Mouse (Mus musculus): Measurements from ENCODE around the gene Robo4. TPM values are rescaled to one million over a fixed set of nuclear protein-coding genes. Genes with fewer than 3 reads are reported as not detected.

Gene Robo4
- polyA plus RNA-seq, 1 experiment = 10.5 TPM

DNA sequence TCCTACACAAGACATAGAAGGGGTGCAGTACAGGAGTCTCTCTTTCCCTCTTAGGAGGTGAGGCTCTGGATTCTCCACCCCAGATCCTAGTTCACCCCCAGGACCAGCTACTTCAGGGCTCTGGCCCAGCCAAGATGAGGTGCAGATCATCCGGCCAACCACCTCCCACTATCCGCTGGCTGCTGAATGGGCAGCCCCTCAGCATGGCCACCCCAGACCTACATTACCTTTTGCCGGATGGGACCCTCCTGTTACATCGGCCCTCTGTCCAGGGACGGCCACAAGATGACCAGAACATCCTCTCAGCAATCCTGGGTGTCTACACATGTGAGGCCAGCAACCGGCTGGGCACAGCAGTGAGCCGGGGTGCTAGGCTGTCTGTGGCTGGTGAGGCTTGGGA is 804 bp downstream of the Robo4 start:
- DNase-seq (ENCODE audit: low spot score) = no peak

DNA sequence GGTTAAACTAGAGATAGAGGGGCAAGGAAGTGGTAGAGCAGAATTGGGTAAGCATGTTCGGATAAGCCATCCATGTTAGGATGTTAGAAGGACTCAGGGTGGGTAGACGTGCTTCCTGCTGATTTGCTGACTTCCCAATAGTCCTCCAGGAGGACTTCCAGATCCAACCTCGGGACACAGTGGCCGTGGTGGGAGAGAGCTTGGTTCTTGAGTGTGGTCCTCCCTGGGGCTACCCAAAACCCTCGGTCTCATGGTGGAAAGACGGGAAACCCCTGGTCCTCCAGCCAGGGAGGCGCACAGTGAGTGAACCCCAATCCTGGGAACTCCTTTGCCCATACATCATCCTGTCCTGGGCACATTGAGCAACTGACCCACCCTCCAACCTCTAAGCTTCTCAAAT is 1.3 kb downstream of the Robo4 start:
- DNase-seq (ENCODE audit: low spot score) = no peak

DNA sequence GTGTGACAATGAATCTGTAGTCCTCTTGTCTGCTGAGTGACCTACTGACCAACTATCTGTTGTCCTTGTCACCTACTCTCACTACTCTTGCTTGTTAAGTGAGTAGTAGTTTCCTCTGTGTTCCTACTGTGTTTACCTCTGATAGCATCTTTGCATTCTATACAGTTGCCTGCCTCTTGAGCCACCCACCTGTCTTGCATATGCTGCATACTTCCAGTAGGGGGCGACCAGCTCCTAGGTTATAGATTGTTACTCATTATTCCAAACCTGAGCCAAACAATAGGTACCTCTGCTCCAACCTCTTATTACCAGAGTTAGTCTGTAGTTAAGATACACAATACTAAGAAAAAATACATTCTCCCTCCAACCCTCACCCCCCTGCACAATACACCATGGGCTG is 4.7 kb downstream of the Robo4 start:
- no peak for DNase-seq (ENCODE audit: low spot score)

DNA sequence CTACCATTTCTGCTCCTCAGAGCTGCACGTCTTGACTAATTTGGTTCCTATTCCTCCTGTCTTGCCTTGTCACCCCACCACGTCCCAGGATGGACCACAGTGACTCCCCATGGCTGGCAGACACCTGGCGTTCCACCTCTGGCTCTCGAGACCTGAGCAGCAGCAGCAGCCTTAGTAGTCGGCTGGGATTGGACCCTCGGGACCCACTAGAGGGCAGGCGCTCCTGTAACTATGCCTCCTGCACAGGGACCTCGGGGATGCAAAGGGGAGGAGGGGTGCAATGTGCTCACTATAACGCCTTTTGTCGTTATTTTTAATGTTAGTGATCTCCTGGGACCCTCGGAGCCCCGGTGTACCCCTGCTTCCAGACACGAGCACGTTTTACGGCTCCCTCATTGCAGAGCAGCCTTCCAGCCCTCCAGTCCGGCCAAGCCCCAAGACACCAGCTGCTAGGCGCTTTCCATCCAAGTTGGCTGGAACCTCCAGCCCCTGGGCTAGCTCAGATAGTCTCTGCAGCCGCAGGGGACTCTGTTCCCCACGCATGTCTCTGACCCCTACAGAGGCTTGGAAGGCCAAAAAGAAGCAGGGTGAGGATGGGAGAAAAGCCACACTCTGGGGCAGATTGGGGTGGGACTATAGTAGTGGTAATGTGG is 6.3 kb downstream of the Robo4 start:
- DNase-seq (ENCODE audit: low spot score) = no peak

DNA sequence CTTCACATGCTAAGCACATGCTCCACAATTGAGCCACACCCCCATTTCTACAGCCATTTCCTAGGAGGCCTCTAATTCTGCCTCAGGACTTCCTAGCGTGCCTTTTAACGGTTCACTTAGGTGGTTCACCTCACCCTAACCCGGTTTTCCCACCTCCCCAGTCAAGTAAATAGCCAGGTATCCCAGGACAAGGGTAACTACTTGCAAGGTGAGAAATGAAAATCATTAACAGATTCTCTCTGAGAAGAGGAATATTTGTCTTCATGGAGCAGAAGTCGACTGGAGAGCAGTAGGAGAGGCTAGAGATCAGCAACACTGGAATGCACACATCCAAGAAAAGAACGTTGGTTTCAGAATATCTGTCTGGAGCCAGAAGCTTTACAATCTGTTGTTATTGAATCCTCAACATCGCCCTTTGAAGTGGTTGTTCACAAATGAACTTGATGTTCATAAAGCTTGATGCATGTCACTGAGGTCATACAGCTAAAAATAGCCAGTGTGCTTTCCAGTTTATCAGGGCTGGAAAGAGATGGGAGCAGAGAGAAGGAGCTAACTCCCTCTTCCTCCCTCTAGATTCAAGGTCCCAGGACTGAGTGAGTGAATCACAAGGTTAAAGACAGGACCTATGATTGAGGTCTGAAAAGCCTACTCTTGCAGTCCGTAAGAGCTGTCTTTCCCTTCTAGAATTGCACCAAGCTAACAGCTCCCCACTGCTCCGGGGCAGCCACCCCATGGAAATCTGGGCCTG is 8.2 kb downstream of the Robo4 start:
- DNase-seq (ENCODE audit: low spot score) = no peak

DNA sequence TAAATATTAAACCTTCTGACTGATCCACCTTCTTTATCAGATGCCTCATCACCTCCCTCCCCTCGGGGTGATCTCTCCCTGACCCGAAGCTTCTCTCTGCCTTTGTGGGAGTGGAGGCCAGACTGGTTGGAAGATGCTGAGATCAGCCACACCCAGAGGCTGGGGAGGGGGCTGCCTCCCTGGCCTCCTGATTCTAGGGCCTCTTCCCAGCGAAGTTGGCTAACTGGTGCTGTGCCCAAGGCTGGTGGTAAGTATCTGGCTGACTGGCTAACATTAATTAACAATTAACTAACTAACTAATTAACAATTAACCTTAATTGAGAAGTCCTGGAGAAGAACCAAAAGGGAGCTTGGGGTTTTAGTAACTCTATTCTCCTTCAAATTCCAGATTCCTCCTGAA is 11.3 kb downstream of the Robo4 start:
- DNase-seq (ENCODE audit: low spot score) = no peak

DNA sequence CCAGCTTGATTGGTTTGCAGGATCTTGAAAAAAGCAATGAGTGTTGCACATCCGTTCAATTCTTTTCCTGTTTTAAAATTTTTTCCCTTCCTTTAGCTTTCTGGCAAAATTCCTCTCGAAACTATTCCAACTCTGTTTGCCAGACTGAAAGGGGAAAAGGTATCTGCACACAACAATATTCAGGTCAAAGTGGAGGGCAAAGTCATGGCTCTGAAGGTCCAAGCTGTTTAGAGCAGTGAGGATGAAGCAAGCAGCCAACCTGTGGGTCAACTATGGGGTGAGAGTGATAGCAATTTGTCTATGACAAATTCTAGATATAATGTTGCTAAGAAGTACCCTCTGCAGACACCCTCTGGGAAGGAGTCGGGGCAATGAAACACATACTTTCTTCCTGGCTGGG is 13.0 kb downstream of the Robo4 start:
- no peak for DNase-seq (ENCODE audit: low spot score)

DNA sequence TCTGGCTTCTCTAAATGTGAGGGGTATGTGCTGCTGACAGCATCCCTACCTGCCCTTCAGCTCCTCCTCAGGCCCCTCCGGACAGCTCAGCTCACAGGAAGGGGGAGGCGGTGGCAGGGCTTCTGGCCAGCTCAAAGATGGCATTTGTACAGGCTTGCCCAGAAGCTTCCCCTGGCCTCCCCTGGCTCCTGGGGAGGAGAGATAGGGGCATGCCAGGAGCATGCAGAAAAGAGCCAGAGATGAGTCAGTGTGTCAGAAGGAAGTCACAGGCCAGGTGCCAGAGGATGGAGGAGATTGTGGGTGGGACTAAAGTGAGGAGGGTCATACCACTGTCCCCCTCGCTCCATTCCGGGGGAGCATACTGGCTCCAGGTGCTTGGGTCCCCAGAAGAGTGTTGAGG is 17.1 kb downstream of the Robo4 start:
- DNase-seq (ENCODE audit: low spot score) = no peak

DNA sequence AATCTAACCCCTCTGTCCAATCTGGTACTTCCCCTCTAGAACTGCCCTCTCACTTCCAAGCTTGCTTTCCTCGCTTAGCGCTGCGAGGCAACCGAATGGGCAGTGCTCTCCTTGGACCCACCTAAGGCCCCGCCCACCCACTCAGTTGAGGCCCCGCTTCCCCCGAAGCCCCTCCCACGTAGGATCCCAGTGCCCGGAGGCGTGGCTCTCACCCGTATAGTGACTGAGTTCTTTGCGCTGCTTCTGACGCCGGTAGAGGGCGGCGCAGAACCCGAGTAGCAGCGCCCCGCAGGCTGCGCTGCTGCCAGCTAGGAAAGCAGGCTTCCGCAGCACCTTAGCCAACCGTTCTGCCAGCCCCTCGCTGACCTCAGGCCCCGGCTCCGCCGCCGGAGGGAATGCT is 19.0 kb downstream of the Robo4 start:
- peak; percentile 52 for DNase-seq (ENCODE audit: low spot score)

DNA sequence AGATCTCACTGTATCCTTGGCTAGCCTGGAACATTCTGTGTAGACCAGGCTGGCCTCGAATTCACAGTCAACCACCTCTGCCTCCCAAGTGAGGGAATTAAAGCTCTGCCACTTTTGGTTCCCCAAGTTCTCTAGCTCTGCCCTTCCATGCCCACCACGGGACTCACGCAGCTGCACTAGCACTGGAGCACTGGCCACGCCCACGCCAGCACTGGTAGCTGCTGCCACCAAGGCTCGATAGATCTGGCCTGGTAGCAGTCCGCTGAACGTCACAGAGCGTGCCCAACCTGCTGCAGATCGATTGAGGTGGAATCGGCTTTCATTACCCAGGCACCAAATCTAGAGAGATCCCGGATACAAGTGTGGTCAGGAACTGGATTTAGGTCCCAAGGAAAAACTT is 19.5 kb downstream of the Robo4 start:
- no peak for DNase-seq (ENCODE audit: low spot score)

DNA sequence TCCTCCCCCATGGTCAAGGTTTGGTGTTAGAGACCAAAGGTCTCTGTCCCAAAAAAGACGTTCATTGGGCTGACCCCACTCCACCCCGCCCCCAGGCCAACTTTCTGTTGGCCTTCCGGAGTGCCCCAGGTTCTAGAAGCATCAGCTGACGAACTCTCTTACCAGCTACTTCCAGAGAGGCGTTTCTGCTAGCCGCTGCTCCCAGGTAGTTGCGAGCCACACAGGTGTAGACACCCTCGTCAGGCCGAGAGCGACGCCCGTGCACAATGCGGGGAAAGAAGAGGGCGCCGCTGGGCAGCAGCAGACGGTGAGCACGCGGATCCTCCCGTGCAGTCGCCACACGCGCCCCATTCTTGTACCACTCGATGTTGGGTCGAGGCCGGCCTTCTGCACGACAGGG is 27.6 kb downstream of the Robo4 start:
- DNase-seq (ENCODE audit: low spot score) = no peak

DNA sequence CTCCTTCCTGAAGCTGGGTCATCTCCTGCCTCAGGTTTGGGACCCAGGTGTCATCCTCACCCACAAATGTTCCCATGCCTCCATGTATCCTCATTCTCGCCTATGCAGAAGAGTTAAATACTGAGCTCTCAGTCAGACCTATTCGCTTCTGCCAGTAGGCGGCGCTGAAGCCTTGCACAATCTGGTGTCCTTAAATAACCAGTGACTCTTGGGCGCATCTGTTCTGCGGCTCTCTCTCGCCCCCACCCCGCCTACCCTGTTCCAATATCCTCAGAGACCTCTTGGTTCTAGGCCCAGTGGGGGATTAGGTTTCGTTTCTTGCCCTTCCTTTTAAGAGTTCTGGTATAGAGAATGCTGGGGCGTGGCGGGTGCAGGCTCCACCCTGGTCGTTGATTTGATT is 28.9 kb downstream of the Robo4 start:
- DNase-seq (ENCODE audit: low spot score) = peak; percentile 72

DNA sequence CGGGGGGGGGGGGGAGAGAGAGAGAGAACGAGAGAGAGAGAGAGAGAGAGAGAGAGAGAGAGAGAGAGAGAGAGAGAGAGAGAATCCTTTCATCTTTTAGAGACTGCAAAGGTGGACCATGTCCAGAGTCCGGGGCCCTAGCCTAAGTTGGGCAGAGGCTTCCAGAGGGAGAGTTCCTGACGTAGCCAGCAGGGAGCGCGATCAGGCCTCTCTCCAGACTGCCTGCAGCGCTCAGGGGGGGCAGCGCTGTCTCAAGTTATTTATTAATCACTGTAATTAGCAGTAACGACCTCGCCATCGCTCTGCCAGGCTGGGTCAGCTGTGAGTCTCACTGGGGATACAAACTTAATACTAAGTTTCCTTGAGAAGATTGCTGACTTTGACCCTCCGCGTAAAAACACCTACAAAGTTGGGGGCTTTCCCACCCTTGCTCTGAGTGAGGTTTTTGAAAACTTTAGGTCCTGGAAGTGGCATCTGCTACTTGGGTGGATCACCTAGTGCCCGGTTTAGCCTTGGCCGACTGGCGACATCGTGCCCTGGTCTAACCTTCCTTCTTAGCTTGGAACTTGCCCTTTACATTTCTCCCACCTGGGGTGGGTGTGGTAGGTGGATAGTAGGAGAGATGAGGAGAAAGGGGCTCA is 30.4 kb downstream of the Robo4 start:
- no peak for DNase-seq (ENCODE audit: low spot score)

DNA sequence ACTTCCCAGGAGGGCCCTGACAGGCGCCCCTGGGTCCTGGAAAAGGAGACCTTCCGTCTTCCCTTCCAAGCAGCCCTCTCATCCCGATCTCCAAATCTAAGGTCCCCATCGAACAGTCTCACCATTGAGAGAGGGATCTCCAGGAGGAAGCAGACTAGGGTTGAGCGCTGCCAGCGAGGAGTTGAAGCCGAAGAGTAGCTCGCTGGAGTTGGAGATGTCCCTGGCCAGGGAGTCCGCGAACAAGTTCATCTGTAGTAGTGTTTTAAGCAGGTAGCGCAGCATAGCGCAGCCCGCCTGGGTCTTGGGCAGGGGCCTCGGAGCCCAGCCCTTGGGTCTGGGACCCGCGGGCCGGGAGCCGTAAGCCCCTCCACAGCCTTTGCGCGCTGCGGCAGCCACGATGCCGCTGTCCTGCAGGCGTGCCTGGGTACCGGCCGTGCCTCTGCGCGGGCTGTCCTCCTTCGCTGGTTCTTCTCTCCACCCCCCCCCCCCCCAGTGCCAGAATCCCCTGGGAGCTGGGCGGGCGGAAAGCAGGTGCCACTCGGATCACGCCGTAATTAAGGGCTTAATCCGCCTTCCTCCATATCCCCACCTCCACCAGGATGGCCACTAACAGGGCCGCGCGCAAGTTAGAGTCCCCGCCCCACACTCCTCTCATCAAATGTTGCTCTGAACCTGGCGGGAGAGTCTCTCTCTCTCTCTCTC is 31.2 kb downstream of the Robo4 start, which contains the start of gene Robo3:
Gene Robo3 (minus strand): TSS at position 527 of the 702 bp plus-strand sequence.
- no peak for DNase-seq (ENCODE audit: low spot score)

DNA sequence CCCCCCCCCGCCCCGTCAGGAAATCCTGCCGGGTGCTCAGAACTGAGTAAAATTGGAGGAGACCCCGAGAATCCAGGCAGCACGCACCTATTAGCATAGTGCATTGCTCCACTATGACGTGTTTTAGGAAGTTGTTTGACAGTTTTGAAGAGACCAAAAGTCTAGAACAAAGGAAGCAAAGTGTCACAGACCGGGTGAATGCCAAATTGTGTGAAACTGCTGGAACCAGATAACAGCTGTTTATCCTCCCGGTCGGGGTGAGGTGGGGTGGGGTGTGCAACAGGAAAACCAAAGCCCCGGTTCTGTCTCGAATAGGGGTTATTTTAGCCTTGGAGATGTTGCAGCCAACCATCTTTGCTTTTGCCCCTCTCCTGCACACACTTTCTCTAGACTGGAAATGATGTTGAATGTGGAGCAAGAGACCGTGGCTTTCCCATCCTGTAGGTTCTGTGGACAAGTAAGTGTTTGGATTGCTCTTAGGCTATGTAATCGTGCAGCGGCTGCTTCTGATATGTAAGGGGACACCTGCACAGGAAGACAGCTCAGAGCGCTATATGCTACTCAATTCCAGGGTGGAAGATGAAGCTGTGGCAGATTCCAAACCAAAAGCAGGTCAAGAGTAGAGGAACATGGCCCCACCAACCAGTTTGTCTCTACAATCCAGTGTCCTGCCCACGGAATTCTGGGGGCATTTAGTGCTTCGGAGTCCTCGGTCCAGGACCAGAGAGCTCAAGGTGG is 32.3 kb downstream of the Robo4 start:
- no peak for DNase-seq (ENCODE audit: low spot score)

DNA sequence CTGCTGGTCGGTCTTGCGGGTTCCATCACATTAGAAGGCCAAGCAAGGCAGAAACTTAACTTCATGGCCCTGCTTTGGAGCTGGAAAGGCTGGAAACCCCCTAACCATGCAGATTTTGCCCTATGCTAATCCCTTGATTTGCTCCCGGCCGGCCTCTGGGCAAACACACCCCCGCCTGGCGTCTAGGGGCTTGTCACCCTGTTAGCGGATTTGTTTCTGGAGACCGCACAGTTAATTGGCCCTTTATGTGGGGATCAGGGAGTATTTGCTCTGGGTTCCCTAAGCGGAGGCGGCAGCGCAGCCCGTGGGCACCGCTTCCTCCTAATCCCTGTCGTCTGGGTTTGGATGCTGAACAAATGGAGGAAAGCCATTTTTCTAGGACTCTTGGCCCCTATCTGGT is 33.2 kb downstream of the Robo4 start:
- DNase-seq (ENCODE audit: low spot score) = no peak

DNA sequence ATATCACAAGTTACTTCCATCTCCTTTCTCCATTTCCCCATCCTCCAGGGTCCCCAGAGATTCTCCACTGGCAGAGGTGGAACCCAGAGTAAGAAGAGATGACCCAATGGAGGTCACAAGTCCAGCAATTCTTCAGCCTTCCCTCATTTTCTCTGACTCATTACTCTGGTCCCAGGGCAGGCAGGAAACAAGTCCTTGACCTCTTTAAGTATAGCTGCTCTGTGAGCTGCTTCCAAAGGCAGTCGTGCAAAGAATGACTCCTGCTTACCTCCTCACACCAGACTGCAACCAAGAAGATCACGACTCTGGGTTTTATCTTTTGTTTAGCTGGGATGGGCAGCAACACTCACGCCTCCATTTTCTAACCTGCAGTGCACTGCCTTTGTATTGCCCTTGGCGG is 33.9 kb downstream of the Robo4 start:
- DNase-seq (ENCODE audit: low spot score) = no peak

DNA sequence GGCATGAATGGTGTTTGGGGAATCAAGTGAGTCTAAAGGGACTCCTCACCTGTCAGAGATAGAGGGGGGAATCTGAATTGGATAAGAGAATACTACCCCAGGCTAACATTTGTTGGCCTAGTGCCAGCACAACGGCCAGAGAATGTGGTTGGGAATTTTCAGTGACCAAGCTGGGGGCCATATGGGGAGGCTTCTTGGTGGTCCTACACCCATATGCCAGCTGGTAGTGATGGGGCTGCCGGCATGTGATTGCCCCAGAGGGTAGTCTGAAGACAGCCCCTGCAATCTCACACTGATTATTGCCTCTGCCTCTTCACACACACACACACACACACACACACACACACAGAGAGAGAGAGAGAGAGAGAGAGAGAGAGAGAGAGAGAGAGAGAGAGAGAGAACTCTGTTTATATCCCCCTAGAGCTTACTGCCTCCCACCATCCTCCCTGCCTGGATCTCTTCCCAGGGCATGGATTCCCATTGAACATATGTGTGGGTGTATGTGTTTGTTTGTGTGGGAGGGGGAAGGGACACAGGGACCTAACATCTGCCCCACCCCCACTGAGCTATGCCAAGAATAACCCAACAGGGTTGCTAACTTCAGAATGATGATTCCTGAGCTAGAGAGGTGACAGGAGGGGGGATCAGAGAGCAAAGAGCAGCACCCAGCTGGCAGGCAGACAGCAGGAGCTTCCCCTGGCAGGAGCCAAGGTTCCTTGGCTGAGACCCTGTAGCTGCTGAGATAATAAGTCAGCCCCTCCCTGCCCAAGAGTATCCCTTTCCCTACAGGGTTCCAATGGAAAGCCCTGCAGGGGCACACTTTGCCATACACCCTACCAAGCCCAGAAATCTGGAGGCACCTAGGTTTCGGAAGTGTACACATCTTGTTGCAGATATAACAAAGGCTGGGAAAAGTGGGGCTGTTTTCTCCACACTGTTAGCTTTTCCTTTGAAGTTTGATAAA is 36.4 kb downstream of the Robo4 start:
- no peak for DNase-seq (ENCODE audit: low spot score)

DNA sequence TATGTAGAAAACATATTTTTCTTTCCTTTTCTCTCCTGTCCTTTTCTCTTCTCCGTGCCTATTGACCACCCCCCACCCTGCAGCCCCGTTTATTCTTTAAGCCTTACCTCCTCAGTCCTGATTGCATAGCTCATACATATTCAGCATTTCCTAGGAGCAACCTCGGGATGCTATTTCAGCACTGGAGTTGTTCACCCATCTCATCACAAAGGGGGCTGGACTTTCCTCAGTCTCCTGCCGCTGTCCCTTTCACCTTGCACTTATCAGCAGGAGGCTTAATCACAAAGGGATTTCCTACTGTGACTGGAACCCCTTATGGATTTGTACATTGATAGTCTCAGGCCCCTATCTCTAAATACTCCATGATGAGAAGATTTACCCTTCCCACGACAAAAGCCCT is 50.7 kb downstream of the Robo4 start:
- no peak for DNase-seq (ENCODE audit: low spot score)

DNA sequence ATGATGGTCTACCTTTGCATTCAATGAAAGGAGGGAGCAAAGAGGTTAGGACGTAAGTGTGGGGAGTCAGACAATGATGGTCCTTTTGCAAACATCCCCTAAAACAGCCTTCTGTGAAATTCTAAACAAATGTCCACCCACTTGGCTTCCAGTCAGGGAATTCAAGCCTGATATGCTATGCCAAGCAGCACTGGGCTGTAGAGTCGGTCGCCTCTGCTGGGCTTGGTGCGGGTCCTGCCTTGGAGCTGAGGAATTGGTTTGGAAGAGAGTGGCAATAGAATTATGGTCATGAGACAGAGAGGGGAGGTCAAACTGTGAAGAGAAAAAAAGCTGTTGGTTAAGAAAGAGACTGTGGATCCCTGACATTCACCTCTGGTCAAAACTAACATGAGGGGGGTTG is 51.6 kb downstream of the Robo4 start:
- no peak for DNase-seq (ENCODE audit: low spot score)

DNA sequence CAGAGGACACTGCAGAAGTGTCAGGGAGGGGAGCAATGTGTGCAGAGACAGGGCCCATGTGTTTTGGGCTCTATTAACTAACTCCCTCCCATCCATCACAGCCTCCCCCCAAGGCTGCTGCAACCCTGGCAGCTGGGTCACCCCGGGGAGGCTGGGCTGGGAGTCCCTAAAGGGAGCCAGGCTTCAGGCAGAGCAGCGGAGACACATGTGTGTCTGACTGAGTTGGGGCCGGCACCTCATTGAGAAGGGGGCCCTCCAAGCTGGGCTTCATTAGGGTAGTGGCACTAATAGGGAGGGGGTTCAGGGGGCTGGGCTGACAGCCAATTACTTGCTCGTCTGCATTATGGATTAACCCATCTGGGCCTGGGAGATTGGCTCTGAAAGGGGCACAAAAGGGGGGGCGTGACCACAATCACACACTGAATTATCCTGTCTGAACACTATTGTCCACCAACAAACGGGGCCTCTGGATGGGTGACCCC is 52.4 kb downstream of the Robo4 start:
- no peak for DNase-seq (ENCODE audit: low spot score)

Data from urinary bladder, adult 2 months (tissue).